Mouse (Mus musculus) forebrain, postnatal 0 days (tissue): Measurements from ENCODE around the gene Krba1. TPM values are rescaled to one million over a fixed set of nuclear protein-coding genes. Genes with fewer than 3 reads are reported as not detected.
A peak's percentile ranks its signal among the peaks of the same experiment; 100 is the strongest.

Source experiments
- ATAC-seq: fragments of 200-750 bp; cut with Nextera tagmentation; 2 replicates; pipeline ENCODE4 v1.8.0; 2017; ENCODE audit warnings: mild to moderate bottlenecking, moderate library complexity
- DNase-seq: peaks from one replicate; pipeline ENCODE4 v3.0.0-alpha.2; 2015
- H3K27ac ChIP-seq: fragments of 300-500 bp; sonication (generic); 2 replicates; pipeline ENCODE4 v1.5.1; 2014; ENCODE audit warnings: low read depth, mild to moderate bottlenecking, antibody characterized with exemption, low read length, moderate library complexity, mixed read lengths
- H3K27me3 ChIP-seq: fragments of 300-500 bp; sonication (generic); 2 replicates; pipeline ENCODE4 v1.6.1; 2014; ENCODE audit warnings: mild to moderate bottlenecking, low read length, mixed read lengths; ENCODE audit not compliant: insufficient read depth
- H3K36me3 ChIP-seq: fragments of 300-500 bp; sonication (generic); 2 replicates; pipeline ENCODE4 v1.6.1; 2014; ENCODE audit warnings: mild to moderate bottlenecking, moderate library complexity; ENCODE audit not compliant: insufficient read depth
- H3K4me1 ChIP-seq: fragments of 300-500 bp; sonication (generic); 2 replicates; pipeline ENCODE4 v1.6.1; 2014; ENCODE audit warnings: antibody characterized with exemption; ENCODE audit not compliant: insufficient read depth
- H3K4me2 ChIP-seq: fragments of 300-500 bp; sonication (generic); 2 replicates; pipeline ENCODE4 v1.6.1; 2014; ENCODE audit warnings: low read depth, mild to moderate bottlenecking, moderate library complexity
- H3K4me3 ChIP-seq: fragments of 300-500 bp; sonication (generic); 2 replicates; pipeline ENCODE4 v1.5.1; 2014; ENCODE audit warnings: low read depth, low read length, mixed read lengths
- H3K9ac ChIP-seq: fragments of 300-500 bp; sonication (generic); 2 replicates; pipeline ENCODE4 v1.6.1; 2014; ENCODE audit warnings: mild to moderate bottlenecking
- H3K9me3 ChIP-seq: fragments of 300-500 bp; sonication (generic); 2 replicates; pipeline ENCODE4 v1.6.1; 2016; ENCODE audit warnings: low read length
- CTCF ChIP-seq: sonication (generic); IDR thresholded peaks from 2 replicates; pipeline ENCODE4 v1.5.1; 2016; ENCODE audit warnings: antibody characterized with exemption, control low read depth, low read depth
- WGBS: fragments of 180-500 bp; shearing (Covaris S2); extraction: QIAGEN DNeasy Blood & Tissue Kit; methylation state at CpG from one replicate; pipeline ENCODE4 v1.1.7; 2014; 5-methylcytosine and 5-hydroxymethylcytosine counted together
- polyA plus RNA-seq: library from polyadenylated mRNA; unstranded; fragments of >200 nt; fragmentation: Nextera tagmentation; extraction: Ambion mirVana; gene quantifications from 2 replicates; pipeline ENCODE4 v1.2.1, GENCODE M21; 2015
- total RNA-seq: library from RNA; depleted of rRNA; stranded (reverse); fragments of >200 nt; gene quantifications from 2 replicates; pipeline ENCODE4 v1.2.3, GENCODE M21; 2014

The Krba1 gene
- total and polyA plus RNA-seq, 2 experiments from 2014 or later: 20.4 to 49.9 TPM

GRCm38 (mm10) chr6:48396686-48397085 lies 1.3 kb downstream of the Krba1 start:
- TF ChIP-seq CTCF: no peak
- H3K9ac ChIP-seq: peak overlapping the region; percentile 82
- peak overlapping the region; percentile 75; the same call in 1 of the 2 replicates for H3K4me3 ChIP-seq
- H3K4me1 ChIP-seq: peaks cover 15% of the 10 kb centered on the region
- WGBS: 97% methylated on average over 1 of the region's 1 CpGs
- H3K4me2 ChIP-seq: peak overlapping the region; percentile 75
- H3K36me3 ChIP-seq: no peaks in the 10 kb centered on the region
- H3K27ac ChIP-seq: no peak overlapping the region
- ATAC-seq (no peak), DNase-seq (no peak)
- H3K27me3 ChIP-seq: no peaks in the 10 kb centered on the region
- no peaks in the 10 kb centered on the region for H3K9me3 ChIP-seq

DNA sequence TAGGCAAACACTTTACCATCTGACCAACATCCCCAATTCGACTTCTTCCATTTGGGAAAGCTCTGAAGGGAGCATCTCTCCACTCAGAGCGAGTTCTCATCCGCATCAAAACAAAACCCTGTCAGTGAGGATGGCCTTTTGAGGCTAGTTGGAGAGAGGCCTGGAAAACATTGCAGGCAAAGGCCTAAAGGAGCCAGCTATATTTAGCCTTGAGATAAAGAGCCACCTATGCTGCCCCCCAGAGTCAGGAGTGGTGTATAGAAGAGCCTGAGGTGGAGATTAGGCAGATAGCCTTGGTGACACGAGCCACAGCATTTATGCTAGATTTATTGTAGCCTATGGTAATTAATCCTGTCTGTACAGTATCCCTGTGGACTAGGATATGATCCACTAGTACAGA lies 1.9 kb downstream of the Krba1 start:
- Histone ChIP-seq H3K27ac (no peak overlapping the region), H3K9ac (no peak overlapping the region), H3K9me3 (no peaks in the 10 kb centered on the region), H3K4me1 (peaks cover 15% of the 10 kb centered on the region), H3K4me2 (0 out of 2 replicates have a peak overlapping the region, but pooled peaks have one; percentile 75), H3K27me3 (no peaks in the 10 kb centered on the region), H3K36me3 (no peaks in the 10 kb centered on the region), H3K4me3 (no peak overlapping the region)
- 57% methylated on average over 4 of the region's 4 CpGs for WGBS
- ATAC-seq: no peak
- TF ChIP-seq CTCF: peak; percentile 53
- peak; percentile 42 for DNase-seq

- no peak for ATAC-seq
- H3K4me3 ChIP-seq: no peak overlapping the region
- H3K27me3 ChIP-seq: no peaks in the 10 kb centered on the region
- peaks cover 15% of the 10 kb centered on the region for H3K4me1 ChIP-seq
- H3K36me3 ChIP-seq: peaks cover 14% of the 10 kb centered on the region
- no peak for TF ChIP-seq CTCF
- 95% methylated on average over 5 of the region's 5 CpGs for WGBS
- no peak overlapping the region for H3K27ac ChIP-seq
- no peaks in the 10 kb centered on the region for H3K9me3 ChIP-seq
- no peak overlapping the region for H3K4me2 ChIP-seq
- H3K9ac ChIP-seq: no peak overlapping the region
- no peak for DNase-seq
Measured at GRCm38 (mm10) chr6:48399906-48400305, 4.5 kb downstream of the Krba1 start.

DNA sequence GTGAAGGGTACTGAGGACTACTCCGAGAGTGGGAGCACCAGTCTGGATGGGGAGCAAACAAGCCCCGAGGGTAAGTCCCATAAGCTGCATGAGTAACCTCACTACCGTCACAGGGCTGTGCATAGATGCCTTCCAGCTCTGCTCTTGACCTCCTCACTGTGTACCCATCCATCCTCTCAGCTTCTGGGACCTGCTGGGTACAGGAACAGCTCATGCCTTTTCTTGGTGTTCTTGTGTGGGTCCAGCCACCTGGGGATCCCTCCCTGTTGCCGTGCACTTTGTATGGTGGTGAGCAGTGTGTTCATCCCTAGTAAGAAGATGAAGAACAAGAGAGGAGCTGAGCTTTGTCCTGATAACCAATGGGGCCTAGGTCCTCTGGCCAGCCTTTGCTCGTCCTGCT lies 8.7 kb downstream of the Krba1 start:
- no peak for DNase-seq
- no peaks in the 10 kb centered on the region for H3K9me3 ChIP-seq
- no peak for TF ChIP-seq CTCF
- H3K36me3 ChIP-seq: peaks cover 54% of the 10 kb centered on the region
- H3K4me1 ChIP-seq: no peaks in the 10 kb centered on the region
- ATAC-seq: no peak
- H3K9ac ChIP-seq: no peak overlapping the region
- H3K27me3 ChIP-seq: no peaks in the 10 kb centered on the region
- 95% methylated on average over 5 of the region's 5 CpGs for WGBS
- no peak overlapping the region for H3K4me2 ChIP-seq
- no peak overlapping the region for H3K27ac ChIP-seq
- H3K4me3 ChIP-seq: no peak overlapping the region

DNA sequence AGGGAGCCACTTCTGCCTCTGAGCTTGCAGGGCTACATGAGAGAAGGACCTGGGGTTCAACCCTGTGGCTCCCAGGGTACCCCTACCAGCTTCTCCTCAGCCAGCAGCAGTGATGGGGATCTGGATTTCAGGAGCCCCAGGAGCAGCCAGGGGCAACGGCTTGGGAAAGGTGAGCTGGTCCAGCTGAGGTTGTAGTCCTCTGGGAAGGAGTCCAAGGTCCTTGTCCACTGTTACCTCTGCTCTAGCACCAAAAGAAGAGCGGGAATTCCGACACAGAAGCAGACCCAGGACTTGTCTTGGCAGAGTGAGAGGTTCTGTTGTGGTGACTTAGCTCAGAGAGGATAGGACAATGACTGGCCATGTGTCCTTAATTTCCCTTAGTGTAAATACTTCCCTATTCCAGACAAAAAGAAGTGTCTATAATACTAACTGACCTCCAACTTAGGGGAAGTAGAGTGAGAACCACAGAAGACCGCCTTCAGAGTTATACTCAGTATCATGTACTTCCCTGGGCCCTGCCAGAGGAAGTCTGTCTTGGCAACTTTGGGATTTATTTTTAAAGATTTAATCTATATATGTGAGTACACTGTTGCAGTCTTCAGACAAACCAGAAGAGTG lies 14.4 kb downstream of the Krba1 start:
- TF ChIP-seq CTCF: no peak
- no peak overlapping the region for H3K27ac ChIP-seq
- no peak overlapping the region for H3K4me2 ChIP-seq
- peaks cover 99% of the 10 kb centered on the region for H3K36me3 ChIP-seq
- H3K4me3 ChIP-seq: no peak overlapping the region
- 97% methylated on average over 4 of the region's 4 CpGs for WGBS
- DNase-seq (no peak), ATAC-seq (no peak)
- no peak overlapping the region for H3K9ac ChIP-seq
- H3K9me3 ChIP-seq: no peaks in the 10 kb centered on the region
- no peaks in the 10 kb centered on the region for H3K4me1 ChIP-seq
- H3K27me3 ChIP-seq: no peaks in the 10 kb centered on the region

DNA sequence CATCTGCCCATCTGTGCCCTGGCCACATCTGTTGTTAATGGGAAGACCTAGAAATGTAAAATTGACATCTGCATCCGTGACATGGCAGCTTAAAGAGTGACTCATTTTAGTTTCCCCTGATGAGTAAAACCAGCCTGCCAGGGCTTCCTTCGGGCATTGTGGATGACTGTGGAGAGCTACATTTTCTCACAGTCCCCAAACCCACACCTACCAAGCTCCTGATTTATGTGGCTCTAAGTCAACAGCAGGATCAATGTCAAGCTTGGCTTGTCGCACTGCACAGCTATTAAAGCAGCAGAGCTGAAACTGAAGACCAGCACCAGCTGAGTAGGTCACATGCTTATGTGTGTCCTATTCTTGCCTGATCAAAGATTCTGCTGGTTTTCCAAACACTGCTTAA lies 15.2 kb downstream of the Krba1 start:
- no peak overlapping the region for H3K4me3 ChIP-seq
- WGBS: 84% methylated on average over 3 of the region's 3 CpGs
- no peak overlapping the region for H3K9ac ChIP-seq
- H3K4me1 ChIP-seq: no peaks in the 10 kb centered on the region
- H3K36me3 ChIP-seq: peaks cover 99% of the 10 kb centered on the region
- no peak overlapping the region for H3K4me2 ChIP-seq
- ATAC-seq (no peak), DNase-seq (no peak)
- no peak for TF ChIP-seq CTCF
- H3K27me3 ChIP-seq: no peaks in the 10 kb centered on the region
- H3K27ac ChIP-seq: no peak overlapping the region
- H3K9me3 ChIP-seq: no peaks in the 10 kb centered on the region

DNA sequence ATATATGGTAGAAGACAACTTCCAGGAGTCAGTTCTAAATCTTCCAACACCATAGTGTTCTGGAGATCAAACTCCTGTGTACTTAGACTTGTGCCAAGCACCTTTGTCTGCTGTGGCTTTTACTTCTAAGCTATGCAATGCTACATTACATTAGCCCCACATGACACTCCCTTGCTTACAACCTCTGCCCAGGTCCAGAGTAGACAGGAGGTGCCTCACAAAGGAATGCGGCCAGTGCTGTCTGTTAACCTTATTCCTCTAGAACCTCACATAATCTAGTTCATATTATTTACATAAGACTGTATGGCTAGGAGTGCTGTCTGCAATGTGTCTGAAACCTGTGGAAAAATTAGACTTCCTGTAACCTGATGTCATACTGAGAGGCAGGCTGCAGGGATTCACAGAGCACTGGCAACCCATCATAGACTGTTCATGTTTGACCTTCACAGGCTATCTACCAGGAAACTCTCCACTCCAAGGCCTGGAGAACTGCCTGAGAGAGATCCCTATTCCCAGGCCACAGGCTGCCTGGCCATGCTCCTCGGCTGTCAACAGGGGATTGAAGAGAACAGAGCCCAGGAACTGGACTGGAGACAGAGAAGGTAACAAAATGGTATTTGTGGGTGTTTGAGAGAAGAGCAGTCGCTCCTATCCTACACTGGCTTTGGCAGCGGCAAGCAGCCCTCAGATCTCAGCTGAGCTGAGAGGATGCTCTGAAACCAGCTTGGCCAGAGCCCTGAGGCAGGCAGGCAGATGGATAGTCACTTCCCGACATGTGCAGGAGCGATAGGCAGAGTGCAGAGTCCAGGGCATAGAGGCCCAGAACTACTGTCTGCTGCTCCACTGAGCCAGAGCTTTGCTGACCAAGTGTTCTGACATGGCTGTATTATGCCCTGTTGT lies 16.1 kb downstream of the Krba1 start:
- Histone ChIP-seq H3K4me3 (no peak overlapping the region), H3K4me1 (no peaks in the 10 kb centered on the region), H3K9me3 (no peaks in the 10 kb centered on the region), H3K36me3 (peaks cover 99% of the 10 kb centered on the region), H3K4me2 (no peak overlapping the region), H3K9ac (no peak overlapping the region), H3K27me3 (no peaks in the 10 kb centered on the region), H3K27ac (no peak overlapping the region)
- DNase-seq (no peak), ATAC-seq (no peak)
- TF ChIP-seq CTCF: no peak
- 95% methylated on average over 6 of the region's 6 CpGs for WGBS
